Mouse (Mus musculus) liver, embryonic 14.5 days (tissue): ENCODE measurements at regions not wholly inside any gene's neighbourhood (a gene's known extent, or its start where the extent isn't known, plus 50 kb on each side); places are given as distances from the start of the nearest gene placed in this dataset.

Experiments used
- CTCF ChIP-seq: IDR thresholded peaks from 2 replicates; pipeline ENCODE4 v1.5.1; 2016; ENCODE audit warnings: antibody characterized with exemption, low read depth, control low read depth
- EP300 ChIP-seq: IDR thresholded peaks from 2 replicates; pipeline ENCODE4 v1.6.1; 2016; ENCODE audit warnings: antibody characterized with exemption, low read depth

DNA sequence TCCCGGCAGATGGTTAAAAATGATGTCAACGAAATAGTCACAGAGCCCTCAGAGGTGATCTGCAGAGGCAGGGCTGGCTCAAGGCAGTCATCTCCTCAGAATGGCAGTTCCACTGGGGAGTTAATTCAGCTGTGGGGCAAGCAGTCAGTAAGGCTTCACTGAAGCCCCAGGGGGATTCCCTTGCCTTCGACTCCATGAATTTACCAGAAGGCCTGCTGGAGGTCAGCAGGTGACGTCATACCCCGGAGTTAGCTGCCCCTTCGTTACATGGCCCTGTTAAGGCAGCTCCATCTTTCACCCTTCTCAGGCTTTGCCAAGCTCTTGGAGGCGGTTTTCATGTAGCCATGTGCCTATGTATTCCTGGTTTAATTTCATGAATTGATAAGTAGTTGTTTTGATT is 178.6 kb downstream of the Fam43a start:
- TF ChIP-seq CTCF (no peak), EP300 (no peak)
